Mouse (Mus musculus) forebrain, embryonic 12.5 days (tissue): ENCODE results near the gene Rin1. TPM values are rescaled to one million over a fixed set of nuclear protein-coding genes. Genes with fewer than 3 reads are reported as not detected.

Experiments used
- ATAC-seq: fragments of 200-750 bp; cut with Nextera tagmentation; 2 replicates; pipeline ENCODE4 v1.8.0; 2017; ENCODE audit warnings: moderate TSS enrichment; ENCODE audit not compliant: low FRiP score
- H3K27ac ChIP-seq: fragments of 300-500 bp; sonication (generic); 2 replicates; pipeline ENCODE4 v1.5.1; 2016; ENCODE audit warnings: mild to moderate bottlenecking
- H3K27me3 ChIP-seq: fragments of 300-500 bp; sonication (generic); 2 replicates; pipeline ENCODE4 v1.6.1; 2016; ENCODE audit warnings: mild to moderate bottlenecking
- H3K36me3 ChIP-seq: fragments of 300-500 bp; sonication (generic); replicated peaks from 2 replicates; pipeline ENCODE4 v1.6.1; 2016; ENCODE audit warnings: mild to moderate bottlenecking
- H3K4me1 ChIP-seq: fragments of 300-500 bp; sonication (generic); 2 replicates; pipeline ENCODE4 v1.6.1; 2016
- H3K4me2 ChIP-seq: fragments of 300-500 bp; sonication (generic); 2 replicates; pipeline ENCODE4 v1.6.1; 2016; ENCODE audit warnings: mild to moderate bottlenecking, moderate library complexity
- H3K4me3 ChIP-seq: fragments of 300-500 bp; sonication (generic); replicated peaks from 2 replicates; pipeline ENCODE4 v1.5.1; 2016; ENCODE audit warnings: mild to moderate bottlenecking
- H3K9ac ChIP-seq: fragments of 300-500 bp; sonication (generic); 2 replicates; pipeline ENCODE4 v1.6.1; 2016; ENCODE audit warnings: mild to moderate bottlenecking
- H3K9me3 ChIP-seq: fragments of 300-500 bp; sonication (generic); 2 replicates; pipeline ENCODE4 v1.6.1; 2016
- WGBS: fragments of 180-500 bp; shearing (Covaris S2); methylation state at CpG from one replicate; pipeline ENCODE4 v1.1.7; 2016; 5-methylcytosine and 5-hydroxymethylcytosine counted together
- polyA plus RNA-seq: library from polyadenylated mRNA; unstranded; fragments of >200 nt; fragmentation: Nextera tagmentation; extraction: Ambion mirVana; gene quantifications from 2 replicates; pipeline ENCODE4 v1.2.1, GENCODE M21; 2016

Gene Rin1
- polyA plus RNA-seq, 1 experiment from 2014 or later, result 1.6 TPM

DNA sequence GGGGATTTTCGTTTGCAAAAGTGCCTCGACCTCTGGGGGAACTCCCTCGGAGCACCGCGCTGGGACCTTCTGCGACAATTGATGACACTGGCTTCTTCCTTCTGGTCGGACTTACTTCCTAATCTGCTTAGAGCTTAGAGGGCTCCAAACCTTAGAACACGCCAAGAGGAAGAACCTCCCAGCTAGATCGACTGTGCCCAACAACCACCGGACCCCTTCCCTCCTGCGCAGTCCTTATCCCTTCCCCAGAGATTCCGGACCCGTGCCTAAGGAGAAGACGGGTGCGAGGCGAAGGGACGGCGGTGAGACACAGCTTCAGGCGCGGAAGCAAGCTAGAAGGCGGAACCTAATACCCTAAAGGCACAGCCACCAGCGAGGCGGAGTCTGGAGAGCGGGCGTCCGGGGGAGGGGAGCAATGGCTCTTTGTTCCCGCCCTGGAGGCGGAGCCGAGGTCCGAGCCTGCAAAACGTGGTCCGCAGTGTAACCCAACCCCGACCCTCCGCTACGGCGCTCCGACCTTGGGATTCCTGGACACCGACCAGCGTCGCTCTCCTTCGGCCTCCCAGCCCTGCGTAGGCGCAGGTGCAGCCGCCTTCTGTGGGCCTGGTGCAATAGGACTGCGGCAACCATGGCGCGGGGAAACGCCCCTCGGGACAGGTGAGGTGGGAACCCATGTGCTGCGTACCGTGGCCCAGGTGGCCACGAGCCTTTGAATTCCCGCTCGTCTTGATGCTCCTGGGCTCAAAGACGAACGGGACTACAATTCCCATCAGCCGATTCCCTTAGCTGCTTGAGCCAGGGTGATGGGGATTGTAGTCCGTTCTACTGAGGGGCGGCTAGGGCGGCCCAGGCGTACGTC lies 26.4 kb upstream of the Rin1 start, which contains the start of gene Slc29a2:
Gene Slc29a2, plus strand, starts transcription at position 240 of the 859 bp plus-strand sequence.
- Histone ChIP-seq H3K9me3 (no peaks in the 10 kb centered on the region), H3K36me3 (peaks cover 23% of the 10 kb centered on the region), H3K27me3 (no peaks in the 10 kb centered on the region), H3K4me1 (peaks cover 11% of the 10 kb centered on the region; the same call in 1 of the 2 replicates), H3K4me3 (peak within 1 kb of the TSS; percentile 69), H3K9ac (peak within 1 kb of the TSS; percentile 64), H3K27ac (peak within 1 kb of the TSS; percentile 87), H3K4me2 (peak within 1 kb of the TSS; percentile 85)
- under 1% methylated on average over 62 of the region's 62 CpGs for WGBS
- peak; percentile 97 for ATAC-seq

DNA sequence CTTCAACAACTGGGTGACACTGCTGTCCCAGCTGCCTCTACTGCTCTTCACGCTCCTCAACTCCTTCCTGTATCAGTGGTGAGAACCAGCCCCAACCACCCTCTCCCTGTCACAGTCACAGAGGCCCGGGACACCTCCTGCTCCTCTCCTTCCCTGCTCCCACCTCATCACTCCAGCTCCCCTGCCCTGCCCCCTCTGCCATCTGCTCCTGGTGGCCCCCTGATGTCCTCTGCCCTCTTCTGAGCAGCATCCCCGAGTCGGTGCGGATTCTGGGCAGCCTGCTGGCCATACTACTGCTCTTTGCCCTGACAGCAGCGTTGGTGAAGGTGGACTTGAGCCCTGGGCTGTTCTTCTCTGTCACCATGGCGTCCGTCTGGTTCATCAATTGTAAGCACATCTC lies 24.2 kb upstream of the Rin1 start:
- no peaks in the 10 kb centered on the region for H3K27me3 ChIP-seq
- WGBS, result 94% methylated on average over 8 of the region's 8 CpGs
- H3K4me1 ChIP-seq, result peaks cover 11% of the 10 kb centered on the region; the same call in 1 of the 2 replicates
- H3K4me3 ChIP-seq, result no peak overlapping the region
- peaks cover 43% of the 10 kb centered on the region for H3K36me3 ChIP-seq
- no peak overlapping the region for H3K9ac ChIP-seq
- no peaks in the 10 kb centered on the region for H3K9me3 ChIP-seq
- no peak for ATAC-seq
- H3K4me2 ChIP-seq, result no peak overlapping the region
- H3K27ac ChIP-seq, result no peak overlapping the region

DNA sequence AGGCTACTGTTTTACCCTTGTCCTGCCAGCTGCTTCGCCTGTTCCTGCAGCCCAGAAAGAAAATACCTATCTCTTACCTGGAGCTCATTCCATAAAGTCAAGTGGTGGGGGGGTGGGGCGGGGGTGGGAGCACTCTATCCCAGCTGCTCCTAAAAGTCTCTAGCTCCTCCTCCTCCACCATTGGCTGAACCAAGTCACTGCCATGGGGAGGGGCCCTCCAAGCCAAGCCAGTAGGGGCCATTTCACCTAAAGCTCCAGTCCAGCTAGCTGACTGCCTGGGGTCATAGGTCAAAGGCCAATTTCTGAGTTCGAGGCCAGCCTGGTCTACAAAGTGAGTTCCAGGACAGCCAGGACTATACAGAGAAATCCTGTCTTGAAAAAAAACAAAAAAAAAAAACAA lies 17.6 kb upstream of the Rin1 start:
- no peak for ATAC-seq
- Histone ChIP-seq H3K9ac (no peak overlapping the region), H3K27me3 (no peaks in the 10 kb centered on the region), H3K4me1 (peaks cover 6% of the 10 kb centered on the region), H3K9me3 (no peaks in the 10 kb centered on the region), H3K27ac (no peak overlapping the region), H3K4me2 (no peak overlapping the region), H3K4me3 (no peak overlapping the region), H3K36me3 (peaks cover 36% of the 10 kb centered on the region)
- WGBS, result 85% methylated on average over 3 of the region's 3 CpGs

DNA sequence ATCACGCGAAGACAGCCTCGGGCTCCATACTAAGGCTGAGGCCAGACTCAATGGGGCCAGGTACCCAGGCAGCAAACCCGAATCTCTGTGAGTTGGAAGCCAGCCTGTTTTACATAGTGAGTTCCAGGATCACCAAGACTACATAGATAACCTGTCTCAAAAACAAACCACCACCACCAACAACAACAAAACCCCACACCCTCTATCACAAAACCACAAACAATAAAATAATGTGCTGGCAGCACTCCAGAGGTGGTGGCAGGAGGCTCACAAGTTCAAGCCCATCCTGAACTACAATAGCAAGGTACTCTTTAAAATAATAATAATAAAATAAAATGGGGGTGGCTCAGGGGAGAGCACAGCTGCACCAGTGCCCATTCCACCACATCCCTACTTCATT lies 13.7 kb upstream of the Rin1 start:
- no peak for ATAC-seq

DNA sequence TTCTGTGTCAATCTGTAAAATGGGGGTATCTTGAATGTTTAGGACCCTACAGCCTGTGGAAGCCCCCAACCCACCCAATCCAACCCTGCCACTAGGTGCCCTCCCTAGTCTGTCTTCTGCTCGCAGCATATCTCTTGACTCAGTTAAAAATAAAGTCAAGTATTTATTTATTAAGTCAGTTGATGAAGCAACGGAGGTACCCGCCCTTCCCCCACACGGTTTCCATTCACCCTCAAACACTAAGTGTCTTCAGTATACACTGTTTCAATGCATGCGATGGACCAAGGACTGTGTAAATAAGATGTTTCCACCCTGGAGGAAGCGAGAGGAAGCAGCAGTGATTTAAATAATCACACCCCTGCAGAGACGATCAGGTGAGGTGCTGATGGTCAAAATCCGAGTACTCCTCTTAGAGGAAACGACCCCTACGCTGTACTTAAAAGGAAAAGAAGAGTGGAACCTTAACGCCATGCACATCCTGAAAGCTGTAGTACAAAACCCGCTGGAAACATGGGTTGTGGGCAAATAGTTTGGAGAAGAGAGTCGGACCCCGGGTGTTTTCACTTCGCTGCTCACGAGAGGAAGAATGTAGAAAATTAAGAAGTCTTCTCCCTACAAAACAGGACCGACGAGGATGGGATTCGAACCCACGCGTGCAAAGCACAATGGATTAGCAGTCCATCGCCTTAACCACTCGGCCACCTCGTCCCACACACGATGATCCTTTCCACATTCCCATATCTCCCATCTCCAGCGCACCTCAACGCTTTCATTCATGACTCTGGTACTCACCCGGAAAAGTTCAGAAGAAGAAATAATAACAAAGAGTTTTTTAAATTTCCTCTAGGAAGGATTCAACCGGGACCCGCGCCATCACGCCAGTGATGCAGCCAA lies 12.4 kb upstream of the Rin1 start:
- peak overlapping the region; percentile 72 for H3K27ac ChIP-seq
- peaks cover 38% of the 10 kb centered on the region for H3K4me1 ChIP-seq
- peak; percentile 57 for ATAC-seq
- peak overlapping the region; percentile 82 for H3K4me3 ChIP-seq
- 7% methylated on average over 32 of the region's 32 CpGs for WGBS
- H3K4me2 ChIP-seq, result peak overlapping the region; percentile 97
- H3K27me3 ChIP-seq, result no peaks in the 10 kb centered on the region
- no peaks in the 10 kb centered on the region for H3K9me3 ChIP-seq
- H3K9ac ChIP-seq, result peak overlapping the region; percentile 83
- no peaks in the 10 kb centered on the region for H3K36me3 ChIP-seq

More for the DNA sequence above, 13.7 kb upstream of the Rin1 start:
- Histone ChIP-seq H3K36me3 (peaks cover under 1% of the 10 kb centered on the region; the same call in 1 of the 2 replicates), H3K27ac (no peak overlapping the region), H3K4me1 (peaks cover 29% of the 10 kb centered on the region), H3K27me3 (no peaks in the 10 kb centered on the region), H3K4me2 (no peak overlapping the region), H3K9me3 (no peaks in the 10 kb centered on the region), H3K4me3 (no peak overlapping the region), H3K9ac (no peak overlapping the region)
- WGBS, result 82% methylated on average over 4 of the region's 4 CpGs

DNA sequence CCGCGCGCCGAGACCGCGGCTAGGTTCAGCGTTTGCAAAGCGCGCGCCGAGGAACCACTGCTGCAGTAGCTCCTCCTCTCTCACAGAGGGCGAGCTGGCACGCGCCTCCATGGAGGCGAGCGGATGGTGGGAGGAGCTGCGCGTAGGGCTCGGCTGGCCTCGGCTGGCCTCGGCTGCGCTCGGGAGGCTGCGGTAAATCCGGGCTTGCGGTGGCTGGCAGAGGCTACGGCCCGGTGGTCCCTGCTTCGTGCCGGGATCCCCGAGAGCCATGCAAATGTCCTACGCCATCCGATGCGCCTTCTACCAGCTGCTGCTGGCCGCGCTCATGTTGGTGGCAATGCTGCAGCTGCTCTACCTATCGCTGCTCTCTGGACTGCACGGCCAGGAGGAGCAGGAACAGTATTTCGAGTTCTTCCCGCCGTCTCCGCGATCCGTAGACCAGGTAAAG lies 11.5 kb upstream of the Rin1 start, which contains the start of the genes B4gat1 and AC124502.3:
Gene B4gat1, plus strand, starts transcription at position 118 of the 448 bp plus-strand sequence.
Gene AC124502.3, plus strand, starts transcription at position 183 of the 448 bp plus-strand sequence.
- H3K9ac ChIP-seq, result peak within 1 kb of the TSS; percentile 83
- under 1% methylated on average over 43 of the region's 44 CpGs for whole genome bisulfite sequencing

DNA sequence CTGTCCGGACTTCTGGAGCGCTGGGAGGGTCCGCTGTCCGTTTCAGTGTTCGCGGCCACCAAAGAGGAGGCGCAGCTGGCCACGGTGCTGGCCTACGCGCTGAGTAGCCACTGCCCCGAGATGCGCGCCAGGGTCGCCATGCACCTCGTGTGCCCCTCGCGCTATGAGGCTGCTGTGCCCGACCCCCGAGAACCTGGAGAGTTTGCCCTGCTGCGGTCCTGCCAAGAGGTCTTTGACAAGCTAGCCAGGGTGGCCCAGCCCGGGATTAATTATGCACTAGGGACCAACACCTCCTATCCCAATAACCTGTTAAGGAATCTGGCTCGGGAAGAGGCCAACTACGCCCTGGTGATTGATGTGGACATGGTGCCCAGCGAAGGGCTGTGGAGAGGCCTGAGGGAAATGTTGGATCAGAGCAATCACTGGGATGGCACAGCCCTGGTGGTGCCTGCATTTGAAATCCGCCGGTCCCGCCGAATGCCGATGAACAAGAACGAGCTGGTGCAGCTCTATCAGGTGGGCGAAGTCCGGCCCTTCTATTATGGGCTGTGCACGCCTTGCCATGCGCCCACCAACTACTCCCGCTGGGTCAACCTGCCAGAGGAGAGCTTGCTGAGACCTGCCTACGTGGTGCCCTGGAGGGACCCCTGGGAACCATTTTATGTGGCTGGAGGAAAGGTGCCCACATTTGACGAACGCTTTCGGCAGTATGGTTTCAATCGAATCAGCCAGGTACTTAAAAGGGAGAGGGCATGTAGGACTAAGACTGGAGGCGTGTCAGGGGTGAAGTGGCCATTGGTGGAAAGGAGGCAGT lies 10.8 kb upstream of the Rin1 start:
- Histone ChIP-seq H3K27ac (peak overlapping the region; percentile 72), H3K9me3 (no peaks in the 10 kb centered on the region), H3K4me2 (peak overlapping the region; percentile 97), H3K4me3 (peak overlapping the region; percentile 82), H3K4me1 (peaks cover 38% of the 10 kb centered on the region), H3K27me3 (no peaks in the 10 kb centered on the region), H3K9ac (peak overlapping the region; percentile 83), H3K36me3 (peaks cover 8% of the 10 kb centered on the region)
- ATAC-seq, result peak; percentile 31
- 11% methylated on average over 41 of the region's 41 CpGs for WGBS

More for the DNA sequence above, 11.5 kb upstream of the Rin1 start, which contains the start of the genes B4gat1 and AC124502.3:
- H3K27ac ChIP-seq, result peak within 1 kb of the TSS; percentile 72
- peak; percentile 90 for ATAC-seq
- H3K4me1 ChIP-seq, result peaks cover 38% of the 10 kb centered on the region
- no peaks in the 10 kb centered on the region for H3K9me3 ChIP-seq
- peaks cover 2% of the 10 kb centered on the region; the same call in 1 of the 2 replicates for H3K36me3 ChIP-seq
- H3K27me3 ChIP-seq, result no peaks in the 10 kb centered on the region
- peak within 1 kb of the TSS; percentile 97 for H3K4me2 ChIP-seq
- peak within 1 kb of the TSS; percentile 82 for H3K4me3 ChIP-seq

DNA sequence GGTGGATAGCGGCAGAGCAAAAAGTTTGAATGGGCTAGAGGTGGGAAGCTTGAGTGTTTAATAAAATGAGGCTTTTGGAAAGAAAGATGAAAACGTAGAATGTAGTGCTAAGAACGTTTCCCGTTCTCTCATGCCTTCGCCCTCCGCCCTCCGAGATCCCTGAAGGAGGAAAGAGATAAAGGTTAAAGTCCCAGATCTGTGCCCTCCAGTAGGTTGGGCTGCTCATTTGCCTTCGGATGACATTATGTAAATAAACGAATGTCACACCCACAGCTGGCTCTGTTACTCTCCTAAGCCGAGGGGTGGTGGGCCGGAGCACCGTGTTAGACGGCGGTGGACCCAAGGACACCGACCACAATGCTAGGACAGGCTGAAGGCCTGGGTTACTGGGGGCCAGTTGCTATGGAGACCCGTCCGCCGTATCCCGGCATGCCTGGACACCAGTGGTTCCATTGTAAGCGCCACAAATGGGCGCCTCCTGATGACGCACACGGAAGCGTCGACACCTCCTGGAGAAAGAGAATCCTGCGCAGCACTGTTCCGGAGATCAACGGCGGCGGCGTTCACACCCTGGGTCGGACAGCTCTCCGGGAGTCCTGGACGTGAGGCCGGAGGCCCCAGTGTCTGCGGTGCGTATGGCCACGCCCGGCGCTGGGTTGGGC lies 9.3 kb upstream of the Rin1 start, which contains the start of gene Brms1:
Gene Brms1, plus strand, starts transcription at position 493 of the 662 bp plus-strand sequence.
- 7% methylated on average over 40 of the region's 40 CpGs for WGBS

DNA sequence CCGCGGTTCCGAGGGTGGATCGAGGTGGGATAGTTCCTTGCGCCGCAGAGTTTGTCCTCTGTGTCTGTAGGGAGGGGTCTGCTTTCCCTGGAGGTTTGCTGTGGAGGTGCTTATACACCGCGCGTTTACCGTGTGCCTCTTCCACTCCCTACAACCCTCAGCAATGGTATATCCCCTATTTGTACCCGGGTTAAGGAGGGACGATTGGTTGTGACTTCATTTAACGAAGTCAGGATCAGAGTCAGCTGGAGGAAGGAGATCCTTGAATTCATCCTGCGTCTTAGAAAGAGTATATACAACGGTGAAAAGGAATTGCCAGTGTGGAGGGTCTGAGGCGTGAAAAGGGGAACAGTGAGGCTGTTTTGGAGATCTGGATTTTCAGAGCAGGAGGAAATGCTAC lies 8.7 kb upstream of the Rin1 start:
- Histone ChIP-seq H3K36me3 (peaks cover 19% of the 10 kb centered on the region), H3K27ac (peak overlapping the region; percentile 9; the same call in 1 of the 2 replicates), H3K9me3 (no peaks in the 10 kb centered on the region), H3K4me2 (peak overlapping the region; percentile 97), H3K4me1 (peaks cover 38% of the 10 kb centered on the region), H3K9ac (peak overlapping the region; percentile 83), H3K4me3 (peak overlapping the region; percentile 82), H3K27me3 (no peaks in the 10 kb centered on the region)
- 3% methylated on average over 16 of the region's 16 CpGs for WGBS
- no peak for ATAC-seq

More for the DNA sequence above, 9.3 kb upstream of the Rin1 start, which contains the start of gene Brms1:
- Histone ChIP-seq H3K4me1 (peaks cover 38% of the 10 kb centered on the region), H3K4me2 (peak within 1 kb of the TSS; percentile 97), H3K9me3 (no peaks in the 10 kb centered on the region), H3K4me3 (peak within 1 kb of the TSS; percentile 82), H3K27me3 (no peaks in the 10 kb centered on the region), H3K9ac (peak within 1 kb of the TSS; percentile 83), H3K27ac (peak within 1 kb of the TSS; percentile 9), H3K36me3 (peaks cover 15% of the 10 kb centered on the region)
- ATAC-seq, result peak; percentile 79

DNA sequence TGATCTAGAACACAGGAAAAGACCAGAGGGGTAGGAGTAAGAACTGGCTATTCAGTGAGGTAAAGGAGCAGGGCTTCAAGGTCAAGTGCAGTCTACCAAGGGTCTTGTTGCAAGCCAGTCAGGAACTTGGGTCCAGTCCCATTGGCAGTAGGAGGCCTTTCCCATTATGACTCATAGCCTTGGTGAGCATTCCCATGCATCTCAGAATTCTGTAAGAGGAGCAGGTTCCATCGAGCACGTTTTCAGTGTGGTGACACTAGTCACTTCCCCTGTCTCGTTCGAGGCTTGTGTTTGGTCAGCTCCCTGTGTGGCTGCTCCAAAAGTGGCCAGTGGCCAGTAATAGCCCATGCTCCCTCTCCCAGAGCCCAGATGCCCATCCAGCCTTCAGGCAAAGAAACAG lies 4.8 kb upstream of the Rin1 start:
- Histone ChIP-seq H3K4me3 (no peak overlapping the region), H3K36me3 (peaks cover 51% of the 10 kb centered on the region), H3K9ac (no peak overlapping the region), H3K27me3 (peaks cover 8% of the 10 kb centered on the region), H3K9me3 (no peaks in the 10 kb centered on the region), H3K4me1 (peaks cover 25% of the 10 kb centered on the region), H3K27ac (no peak overlapping the region), H3K4me2 (no peak overlapping the region)
- no peak for ATAC-seq
- 88% methylated on average over 4 of the region's 4 CpGs for whole genome bisulfite sequencing
